Mouse (Mus musculus) neural tube, embryonic 15.5 days (tissue): ENCODE results near the gene Pde7b. TPM values are rescaled to one million over a fixed set of nuclear protein-coding genes. Genes with fewer than 3 reads are reported as not detected.

ENCODE experiments used
- ATAC-seq: fragments of 200-750 bp; cut with Nextera tagmentation; 2 replicates; pipeline ENCODE4 v1.8.0; 2017; ENCODE audit warnings: mild to moderate bottlenecking, moderate TSS enrichment, moderate library complexity; ENCODE audit not compliant: low FRiP score
- H3K27ac ChIP-seq: fragments of 300-500 bp; sonication (generic); replicated peaks from 2 replicates; pipeline ENCODE4 v1.5.1; 2015; ENCODE audit warnings: mild to moderate bottlenecking, inconsistent platforms
- H3K27me3 ChIP-seq: fragments of 300-500 bp; sonication (generic); replicated peaks from 2 replicates; pipeline ENCODE4 v1.6.1; 2015; ENCODE audit warnings: inconsistent platforms
- H3K36me3 ChIP-seq: fragments of 300-500 bp; sonication (generic); 2 replicates; pipeline ENCODE4 v1.6.1; 2015; ENCODE audit warnings: inconsistent platforms
- H3K4me1 ChIP-seq: fragments of 300-500 bp; sonication (generic); 2 replicates; pipeline ENCODE4 v1.6.1; 2015; ENCODE audit warnings: inconsistent platforms
- H3K4me2 ChIP-seq: fragments of 300-500 bp; sonication (generic); 2 replicates; pipeline ENCODE4 v1.6.1; 2015; ENCODE audit warnings: inconsistent platforms, mild to moderate bottlenecking, moderate library complexity
- H3K4me3 ChIP-seq: fragments of 300-500 bp; sonication (generic); replicated peaks from 2 replicates; pipeline ENCODE4 v1.5.1; 2015; ENCODE audit warnings: mild to moderate bottlenecking, inconsistent platforms
- H3K9ac ChIP-seq: fragments of 300-500 bp; sonication (generic); replicated peaks from 2 replicates; pipeline ENCODE4 v1.6.1; 2015; ENCODE audit warnings: mild to moderate bottlenecking, inconsistent platforms
- H3K9me3 ChIP-seq: fragments of 300-500 bp; sonication (generic); replicated peaks from 2 replicates; pipeline ENCODE4 v1.6.1; 2016; ENCODE audit warnings: inconsistent platforms
- WGBS: fragments of 180-500 bp; shearing (Covaris S2); methylation state at CpG from one replicate; pipeline ENCODE4 v1.1.7; 2015; ENCODE audit warnings: mixed read lengths; 5-methylcytosine and 5-hydroxymethylcytosine counted together
- polyA plus RNA-seq: library from polyadenylated mRNA; unstranded; fragments of >200 nt; fragmentation: Nextera tagmentation; extraction: Ambion mirVana; gene quantifications from 2 replicates; pipeline ENCODE4 v1.2.1, GENCODE M21; 2015

Pde7b gene
- polyA plus RNA-seq, 1 experiment from 2014 or later: 3.9 TPM

DNA sequence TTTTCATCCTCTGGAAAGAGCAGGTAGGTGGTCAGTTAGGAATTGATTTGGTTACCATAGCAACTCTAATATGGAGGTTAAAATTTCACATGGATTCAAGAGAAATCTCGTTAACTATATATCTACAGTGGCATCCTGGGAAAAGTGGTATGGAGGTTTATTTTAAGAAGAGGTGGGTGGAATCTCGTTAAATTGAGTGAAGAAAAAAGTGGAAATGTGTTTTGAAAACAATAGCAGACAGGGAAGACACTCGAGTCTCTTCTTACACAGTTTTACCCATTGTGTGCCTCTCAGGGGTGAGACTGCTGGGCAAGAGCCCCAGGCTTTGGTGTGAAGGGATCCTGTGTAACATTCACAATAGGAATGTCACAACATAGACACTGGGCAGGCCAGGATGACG lies 56.3 kb downstream of the Pde7b start:
- ATAC-seq: no peak
- Histone ChIP-seq H3K4me3 (no peak overlapping the region), H3K27ac (no peak overlapping the region), H3K36me3 (no peaks in the 10 kb centered on the region), H3K4me2 (no peak overlapping the region), H3K9me3 (no peaks in the 10 kb centered on the region), H3K9ac (no peak overlapping the region), H3K27me3 (no peaks in the 10 kb centered on the region), H3K4me1 (0 out of 2 replicates have a peak, but pooled peaks cover 8% of the 10 kb centered on the region)
- WGBS: 43% methylated on average over 4 of the region's 4 CpGs

- WGBS: 67% methylated on average over 2 of the region's 2 CpGs
- no peaks in the 10 kb centered on the region for H3K27me3 ChIP-seq
- no peak for ATAC-seq
- H3K9me3 ChIP-seq: no peaks in the 10 kb centered on the region
- H3K4me3 ChIP-seq: no peak overlapping the region
- no peaks in the 10 kb centered on the region for H3K36me3 ChIP-seq
- no peak overlapping the region for H3K4me2 ChIP-seq
- H3K27ac ChIP-seq: no peak overlapping the region
- H3K4me1 ChIP-seq: 0 out of 2 replicates have a peak, but pooled peaks cover 8% of the 10 kb centered on the region
- no peak overlapping the region for H3K9ac ChIP-seq
These were observed 58.2 kb downstream of the Pde7b start for GRCm38 (mm10) chr10:20666655-20667054.

DNA sequence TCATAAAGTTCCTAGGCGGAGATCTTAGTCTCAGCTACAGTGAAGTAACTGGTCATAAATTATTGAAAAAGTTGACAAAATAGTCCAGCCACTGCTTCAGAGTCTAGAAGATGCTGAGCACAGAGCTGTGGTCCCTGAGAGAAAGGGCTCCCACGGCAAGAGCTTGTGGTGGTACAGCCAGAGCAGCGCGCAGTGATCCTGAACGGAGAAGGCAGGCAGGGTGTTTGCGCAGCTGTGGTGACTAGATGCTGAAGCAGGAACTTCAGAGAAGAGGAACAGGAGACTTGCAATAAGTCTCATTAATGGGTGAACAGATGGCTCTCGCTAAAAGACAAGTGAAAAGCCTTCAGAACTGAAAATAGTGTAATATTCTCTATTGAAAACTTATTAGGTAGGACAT lies 61.9 kb downstream of the Pde7b start:
- H3K36me3 ChIP-seq: no peaks in the 10 kb centered on the region
- ATAC-seq: no peak
- H3K4me1 ChIP-seq: 0 out of 2 replicates have a peak, but pooled peaks cover under 1% of the 10 kb centered on the region
- no peak overlapping the region for H3K4me2 ChIP-seq
- H3K9me3 ChIP-seq: no peaks in the 10 kb centered on the region
- no peaks in the 10 kb centered on the region for H3K27me3 ChIP-seq
- H3K9ac ChIP-seq: no peak overlapping the region
- no peak overlapping the region for H3K4me3 ChIP-seq
- H3K27ac ChIP-seq: no peak overlapping the region
- WGBS: 82% methylated on average over 7 of the region's 7 CpGs

GRCm38 (mm10) chr10:20661684-20662083 lies 63.2 kb downstream of the Pde7b start:
- 88% methylated on average over 5 of the region's 5 CpGs for WGBS
- no peak overlapping the region for H3K9ac ChIP-seq
- H3K9me3 ChIP-seq: no peaks in the 10 kb centered on the region
- H3K4me2 ChIP-seq: no peak overlapping the region
- H3K4me3 ChIP-seq: no peak overlapping the region
- no peaks in the 10 kb centered on the region for H3K36me3 ChIP-seq
- no peak for ATAC-seq
- H3K27ac ChIP-seq: no peak overlapping the region
- H3K27me3 ChIP-seq: no peaks in the 10 kb centered on the region
- peaks cover 7% of the 10 kb centered on the region; the same call in 1 of the 2 replicates for H3K4me1 ChIP-seq

DNA sequence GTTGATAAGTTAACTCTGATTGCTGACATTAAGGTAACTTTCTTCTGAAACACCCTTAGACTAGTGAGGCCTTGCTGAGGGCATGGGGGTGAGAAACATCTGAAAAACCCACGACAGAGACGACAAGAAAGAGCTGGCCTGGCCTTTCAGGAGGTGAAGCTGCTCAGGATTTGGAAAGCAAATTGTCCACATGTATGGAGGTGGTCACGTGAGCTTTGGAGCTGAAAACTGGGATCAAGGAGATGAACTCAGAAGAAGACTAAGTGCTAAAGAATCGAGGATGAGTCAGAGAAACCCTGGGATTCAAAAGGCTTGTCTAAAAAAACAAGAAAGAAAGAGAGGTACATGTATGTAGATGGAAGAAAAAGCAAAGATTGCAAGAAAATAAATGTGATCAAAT lies 65.2 kb downstream of the Pde7b start:
- Histone ChIP-seq H3K4me3 (no peak overlapping the region), H3K9me3 (no peaks in the 10 kb centered on the region), H3K9ac (no peak overlapping the region), H3K4me1 (peaks cover 7% of the 10 kb centered on the region; the same call in 1 of the 2 replicates), H3K27ac (no peak overlapping the region), H3K4me2 (no peak overlapping the region), H3K36me3 (no peaks in the 10 kb centered on the region), H3K27me3 (no peaks in the 10 kb centered on the region)
- 79% methylated on average over 4 of the region's 4 CpGs for WGBS
- ATAC-seq: no peak

DNA sequence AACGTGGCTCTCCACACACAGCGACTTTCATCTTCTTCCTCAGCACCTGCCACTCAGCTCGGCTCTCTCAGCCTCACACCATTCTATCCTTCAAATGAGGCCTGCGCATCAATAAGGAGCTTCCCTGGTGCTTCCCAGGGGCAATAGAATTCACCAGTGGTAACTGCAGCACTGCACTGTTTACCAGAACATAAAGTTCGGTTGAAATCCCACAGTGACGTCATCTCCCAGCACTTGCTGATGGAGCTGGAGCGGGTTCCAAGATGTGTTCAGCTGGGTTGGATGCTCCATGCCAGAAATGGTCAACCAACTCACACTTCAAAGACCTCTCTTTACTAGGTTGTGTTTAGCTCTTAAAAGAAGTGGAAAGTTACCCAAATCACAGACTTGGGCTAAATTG lies 65.6 kb downstream of the Pde7b start:
- no peak overlapping the region for H3K27ac ChIP-seq
- no peaks in the 10 kb centered on the region for H3K9me3 ChIP-seq
- H3K4me1 ChIP-seq: peaks cover 7% of the 10 kb centered on the region; the same call in 1 of the 2 replicates
- no peak overlapping the region for H3K4me3 ChIP-seq
- 72% methylated on average over 7 of the region's 7 CpGs for WGBS
- H3K36me3 ChIP-seq: no peaks in the 10 kb centered on the region
- H3K9ac ChIP-seq: no peak overlapping the region
- H3K4me2 ChIP-seq: no peak overlapping the region
- no peaks in the 10 kb centered on the region for H3K27me3 ChIP-seq
- ATAC-seq: no peak

GRCm38 (mm10) chr10:20658716-20659115 lies 66.2 kb downstream of the Pde7b start:
- 79% methylated on average over 7 of the region's 7 CpGs for WGBS

DNA sequence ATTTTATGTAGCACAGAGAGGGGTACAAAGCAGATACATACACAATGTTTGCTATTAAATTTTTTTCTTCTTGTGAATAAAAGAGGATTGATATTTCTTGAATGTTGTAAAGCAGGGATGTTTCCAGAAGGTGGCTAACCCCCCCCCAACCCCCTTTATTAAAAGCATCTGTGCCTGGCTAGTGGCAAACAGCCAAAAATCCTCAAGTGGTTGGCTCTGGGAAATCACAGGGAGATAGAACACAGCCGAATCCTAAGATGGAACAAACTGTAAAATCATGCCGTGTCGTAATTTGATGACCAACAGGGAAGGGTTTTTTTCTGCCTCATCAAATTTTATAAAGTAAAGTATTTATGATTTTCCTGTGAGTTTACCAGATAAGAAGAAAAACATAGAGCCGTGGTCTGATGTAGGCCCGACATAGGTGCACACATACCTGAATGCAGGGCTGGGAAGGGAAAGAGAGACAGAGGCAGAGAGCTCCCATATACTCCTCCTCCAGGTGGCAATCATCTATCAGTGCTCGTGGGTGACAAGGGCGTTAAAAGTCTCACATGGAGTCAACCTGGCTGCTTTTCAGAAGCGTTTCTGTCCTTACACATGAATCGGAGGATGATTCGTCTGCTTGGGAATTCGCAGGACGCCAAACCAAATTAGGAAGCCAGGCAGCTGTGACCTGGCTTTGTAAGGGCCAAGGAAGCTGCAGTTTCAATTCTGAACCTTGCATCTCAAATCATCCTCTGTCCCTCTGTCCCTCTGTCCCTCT lies 67.4 kb downstream of the Pde7b start:
- H3K36me3 ChIP-seq: no peaks in the 10 kb centered on the region
- no peak overlapping the region for H3K4me3 ChIP-seq
- peaks cover 7% of the 10 kb centered on the region; the same call in 1 of the 2 replicates for H3K4me1 ChIP-seq
- no peak overlapping the region for H3K27ac ChIP-seq
- no peaks in the 10 kb centered on the region for H3K27me3 ChIP-seq
- no peak for ATAC-seq
- WGBS: 65% methylated on average over 12 of the region's 12 CpGs
- no peaks in the 10 kb centered on the region for H3K9me3 ChIP-seq
- H3K4me2 ChIP-seq: no peak overlapping the region
- no peak overlapping the region for H3K9ac ChIP-seq

More at GRCm38 (mm10) chr10:20658716-20659115, 66.2 kb downstream of the Pde7b start:
- no peaks in the 10 kb centered on the region for H3K9me3 ChIP-seq
- no peak overlapping the region for H3K9ac ChIP-seq
- no peaks in the 10 kb centered on the region for H3K36me3 ChIP-seq
- H3K27ac ChIP-seq: no peak overlapping the region
- no peaks in the 10 kb centered on the region for H3K27me3 ChIP-seq
- no peak for ATAC-seq
- no peak overlapping the region for H3K4me3 ChIP-seq
- H3K4me1 ChIP-seq: peaks cover 7% of the 10 kb centered on the region; the same call in 1 of the 2 replicates
- no peak overlapping the region for H3K4me2 ChIP-seq

DNA sequence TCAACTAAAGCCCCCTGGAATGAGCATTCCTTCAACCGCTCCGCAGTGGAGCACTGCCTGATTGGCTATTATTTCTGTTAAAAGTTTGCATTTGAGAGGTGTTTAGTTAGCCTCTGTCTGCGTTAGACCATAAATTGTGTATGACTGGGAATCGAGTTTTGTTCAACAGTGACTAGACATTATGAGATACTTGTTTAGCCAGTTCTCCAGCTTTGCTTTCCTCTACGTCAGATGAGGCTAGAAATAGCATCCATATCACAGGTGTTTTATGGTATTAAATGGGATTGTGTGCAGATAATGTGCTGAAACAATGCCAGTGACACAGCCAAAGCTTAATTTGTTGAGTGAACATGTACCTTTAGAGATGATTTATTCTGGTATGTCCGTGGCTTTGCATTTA lies 70.3 kb downstream of the Pde7b start:
- no peaks in the 10 kb centered on the region for H3K9me3 ChIP-seq
- H3K4me1 ChIP-seq: peaks cover 7% of the 10 kb centered on the region; the same call in 1 of the 2 replicates
- no peaks in the 10 kb centered on the region for H3K27me3 ChIP-seq
- no peak overlapping the region for H3K27ac ChIP-seq
- no peak overlapping the region for H3K4me2 ChIP-seq
- no peak overlapping the region for H3K4me3 ChIP-seq
- no peak for ATAC-seq
- no peaks in the 10 kb centered on the region for H3K36me3 ChIP-seq
- H3K9ac ChIP-seq: no peak overlapping the region
- WGBS: 84% methylated on average over 6 of the region's 6 CpGs

- no peaks in the 10 kb centered on the region for H3K9me3 ChIP-seq
- no peak for ATAC-seq
- no peaks in the 10 kb centered on the region for H3K36me3 ChIP-seq
- no peak overlapping the region for H3K4me3 ChIP-seq
- WGBS: 88% methylated on average over 6 of the region's 6 CpGs
- H3K4me1 ChIP-seq: peaks cover 7% of the 10 kb centered on the region; the same call in 1 of the 2 replicates
- H3K9ac ChIP-seq: no peak overlapping the region
- H3K27me3 ChIP-seq: no peaks in the 10 kb centered on the region
- H3K27ac ChIP-seq: no peak overlapping the region
- no peak overlapping the region for H3K4me2 ChIP-seq
These were observed 70.7 kb downstream of the Pde7b start for GRCm38 (mm10) chr10:20654187-20654586.

- no peak overlapping the region for H3K4me3 ChIP-seq
- ATAC-seq: no peak
- no peak overlapping the region for H3K4me2 ChIP-seq
- H3K4me1 ChIP-seq: peaks cover 7% of the 10 kb centered on the region; the same call in 1 of the 2 replicates
- H3K36me3 ChIP-seq: no peaks in the 10 kb centered on the region
- no peaks in the 10 kb centered on the region for H3K9me3 ChIP-seq
- 86% methylated on average over 3 of the region's 3 CpGs for WGBS
- no peak overlapping the region for H3K27ac ChIP-seq
- H3K9ac ChIP-seq: no peak overlapping the region
- no peaks in the 10 kb centered on the region for H3K27me3 ChIP-seq
These were observed 71.6 kb downstream of the Pde7b start for GRCm38 (mm10) chr10:20653299-20653698.

DNA sequence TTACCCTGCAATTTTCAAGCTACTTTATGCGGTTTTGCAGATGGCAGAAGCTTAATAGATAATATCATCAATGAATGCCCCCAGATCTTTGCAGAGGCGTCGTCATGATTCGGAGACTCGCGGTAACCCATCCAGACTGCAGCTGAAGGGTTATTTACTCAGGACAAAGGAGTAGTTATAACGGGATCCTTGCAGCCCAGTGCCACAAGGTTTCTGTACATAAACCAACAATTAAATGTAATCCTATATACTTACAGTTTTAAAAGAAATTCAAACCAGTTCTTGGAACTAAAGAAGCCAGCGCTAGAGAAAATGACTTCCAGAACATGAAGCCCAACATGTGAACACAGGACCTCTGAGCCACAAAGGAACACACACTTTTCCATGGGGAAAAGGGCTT lies 88.5 kb downstream of the Pde7b start:
- no peak overlapping the region for H3K4me2 ChIP-seq
- H3K27ac ChIP-seq: no peak overlapping the region
- H3K4me3 ChIP-seq: no peak overlapping the region
- WGBS: 84% methylated on average over 8 of the region's 8 CpGs
- no peak for ATAC-seq
- no peaks in the 10 kb centered on the region for H3K27me3 ChIP-seq
- H3K4me1 ChIP-seq: 0 out of 2 replicates have a peak, but pooled peaks cover 2% of the 10 kb centered on the region
- H3K36me3 ChIP-seq: no peaks in the 10 kb centered on the region
- H3K9ac ChIP-seq: no peak overlapping the region
- H3K9me3 ChIP-seq: no peaks in the 10 kb centered on the region
